Mouse (Mus musculus): ENCODE results near the gene Fam160b1.

Fam160b1 gene

GRCm38 (mm10) chr19:57427756-57428438 is 67.4 kb downstream of the Fam160b1 start:
- DNase-seq = no peak

- no peak for DNase-seq
These were observed 68.2 kb downstream of the Fam160b1 start for GRCm38 (mm10) chr19:57428641-57429040.

GRCm38 (mm10) chr19:57429926-57430325 is 69.4 kb downstream of the Fam160b1 start:
- no peak for DNase-seq

- no peak for DNase-seq
These were observed 71.0 kb downstream of the Fam160b1 start for GRCm38 (mm10) chr19:57431476-57431875.

DNA sequence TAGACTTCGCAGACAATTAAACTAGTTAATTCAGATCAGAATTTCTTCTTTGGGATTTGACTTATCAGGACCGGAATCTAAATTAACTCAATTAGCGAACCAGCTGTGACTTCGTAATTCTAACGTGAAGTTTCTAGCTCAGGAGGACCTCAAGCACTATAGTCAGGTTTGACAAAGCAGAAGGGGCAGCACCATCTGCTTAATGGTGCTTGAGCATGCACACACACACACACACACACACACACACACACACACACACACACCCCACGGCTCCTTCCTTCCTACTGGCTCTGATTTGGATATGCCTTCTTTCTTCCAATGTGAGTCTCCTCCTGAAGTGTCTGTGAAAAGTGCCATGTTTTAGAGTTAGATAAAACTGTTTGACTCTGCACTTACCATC is 73.5 kb downstream of the Fam160b1 start:
- DNase-seq = no peak

DNA sequence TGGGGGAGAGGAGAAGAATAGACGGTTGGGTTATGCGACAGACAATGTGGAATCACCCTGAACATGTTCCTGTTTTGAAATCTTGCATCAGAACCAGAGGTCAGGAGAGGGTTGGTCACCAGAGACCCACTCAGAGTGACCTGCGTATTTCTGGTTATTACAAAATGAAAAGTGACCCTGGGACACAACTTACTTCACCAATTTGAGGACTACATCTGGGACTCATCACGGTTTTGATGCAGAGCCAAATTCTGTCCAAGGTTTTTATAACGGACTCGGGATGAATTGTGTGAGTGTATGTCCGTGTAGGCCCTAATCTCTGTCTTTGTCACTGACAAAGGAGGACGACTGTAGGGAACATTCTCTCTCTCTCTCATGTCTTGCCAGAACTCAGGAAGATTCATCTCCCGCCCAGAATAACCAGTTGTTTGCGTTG is 76.1 kb downstream of the Fam160b1 start:
- no peak for DNase-seq

- no peak for DNase-seq
These were observed 76.6 kb downstream of the Fam160b1 start for GRCm38 (mm10) chr19:57437042-57437441.
